Mouse (Mus musculus) ovary, postnatal 14 days (tissue): ENCODE measurements around the gene Src.
"Not testable (repeated sequence)": the region's sequence is repeated elsewhere in the genome, so short reads cannot be mapped to it uniquely, and the experiment has no call there.

Experiments used
- DNase-seq: peaks from one replicate; pipeline ENCODE4 v3.0.0; 2022; ENCODE audit warnings: low spot score

Src gene

GRCm38 (mm10) chr2:157479858-157480568 lies 61.8 kb downstream of the Src start:
- DNase-seq: no peak

GRCm38 (mm10) chr2:157482729-157483128 lies 64.5 kb downstream of the Src start:
- no peak for DNase-seq

- not testable (repeated sequence) for DNase-seq
Measured at GRCm38 (mm10) chr2:157486559-157486958, 68.3 kb downstream of the Src start.

GRCm38 (mm10) chr2:157486981-157487656 lies 68.9 kb downstream of the Src start:
- DNase-seq: no peak

GRCm38 (mm10) chr2:157487733-157488175 lies 69.5 kb downstream of the Src start:
- no peak for DNase-seq

- DNase-seq: no peak
Measured at GRCm38 (mm10) chr2:157493240-157493639, 75.0 kb downstream of the Src start.

GRCm38 (mm10) chr2:157498529-157498928 lies 80.3 kb downstream of the Src start:
- DNase-seq: no peak

- no peak for DNase-seq
Measured at GRCm38 (mm10) chr2:157500364-157500763, 82.1 kb downstream of the Src start.

- DNase-seq: no peak
Measured at GRCm38 (mm10) chr2:157501324-157501723, 83.1 kb downstream of the Src start.

GRCm38 (mm10) chr2:157506779-157507178 lies 88.5 kb downstream of the Src start:
- no peak for DNase-seq

GRCm38 (mm10) chr2:157509182-157509581 lies 90.9 kb downstream of the Src start:
- no peak for DNase-seq

- no peak for DNase-seq
Measured at GRCm38 (mm10) chr2:157510031-157510430, 91.8 kb downstream of the Src start.

GRCm38 (mm10) chr2:157512859-157513258 lies 94.6 kb downstream of the Src start:
- DNase-seq: no peak

GRCm38 (mm10) chr2:157513737-157514208 lies 95.5 kb downstream of the Src start:
- no peak for DNase-seq

GRCm38 (mm10) chr2:157514353-157514752 lies 96.1 kb downstream of the Src start:
- no peak for DNase-seq

GRCm38 (mm10) chr2:157517526-157517925 lies 99.3 kb downstream of the Src start:
- no peak for DNase-seq

GRCm38 (mm10) chr2:157518451-157518850 lies 100.2 kb downstream of the Src start:
- DNase-seq: no peak

GRCm38 (mm10) chr2:157519452-157519851 lies 101.2 kb downstream of the Src start:
- DNase-seq: no peak

GRCm38 (mm10) chr2:157520496-157520895 lies 102.3 kb downstream of the Src start:
- DNase-seq: no peak
